19 mouse cellular contexts compared by ENCODE assay signal in the genomic region with DNA sequence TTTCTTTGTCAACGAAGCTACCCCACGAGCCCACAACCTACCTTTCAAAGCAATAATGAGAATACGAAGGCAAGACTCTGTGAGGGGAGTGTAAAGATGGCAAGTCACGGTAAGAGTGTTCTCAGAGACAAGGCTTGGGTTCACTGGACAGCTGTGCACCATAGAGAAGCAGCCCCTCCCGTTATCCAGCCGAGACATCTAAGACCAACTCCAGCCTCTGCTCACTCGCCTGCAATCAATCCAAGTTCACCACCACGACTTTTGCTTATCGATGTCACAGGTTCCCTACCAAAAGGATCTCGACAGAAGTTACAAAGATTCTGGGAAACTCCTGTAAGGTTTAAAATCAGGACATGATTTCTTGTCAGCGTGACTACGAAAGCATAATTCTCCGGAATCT. TPM values are rescaled to one million over a fixed set of nuclear protein-coding genes. Genes with fewer than 3 reads are reported as not detected.
DNase-seq lines count a peak whose midpoint lies in the region; ATAC-seq lines count a peak whose summit lies in the region.
"Had no signal": no experiment of that assay in that cellular context is flagged by ENCODE, and none has a peak within 500 bp of the region (broad histone marks: within the 10 kb centered on the region; RNA-seq: fewer than 3 reads in every experiment).

No protein-coding gene starts in this region.

- H3K36me3 ChIP-seq in midbrain, embryonic 11.5 days (ENCODE audit: control insufficient read depth, insufficient read depth, low read length): peaks cover 4% of the 10 kb centered on the region
- peaks cover 7% of the 10 kb centered on the region for H3K36me3 ChIP-seq in midbrain, embryonic 13.5 days

- no peaks in the 10 kb centered on the region for H3K27me3 ChIP-seq in midbrain, embryonic 11.5 days (ENCODE audit: control insufficient read depth, insufficient read depth, low read length)
- H3K27me3 ChIP-seq in midbrain, embryonic 13.5 days: no peaks in the 10 kb centered on the region
- H3K27me3 ChIP-seq: CH12.LX, Patski had no signal

- H3K9me3 ChIP-seq in midbrain, embryonic 11.5 days (ENCODE audit: control insufficient read depth, low read length): no peaks in the 10 kb centered on the region; the same call in 1 of the 2 replicates
- H3K9me3 ChIP-seq in midbrain, embryonic 13.5 days: peaks cover 6% of the 10 kb centered on the region; the same call in 1 of the 2 replicates
- H3K9me3 ChIP-seq: G1E had no signal

- H3K27ac ChIP-seq in midbrain, embryonic 11.5 days (ENCODE audit: low read depth, low read length): no peak overlapping the region
- H3K27ac ChIP-seq in midbrain, embryonic 13.5 days: no peak overlapping the region

- whole genome bisulfite sequencing in midbrain, embryonic 11.5 days: 93% methylated on average over 13 of the region's 13 CpGs
- WGBS in midbrain, embryonic 13.5 days: 98% methylated on average over 13 of the region's 13 CpGs

- no peak for ATAC-seq in midbrain, embryonic 11.5 days (ENCODE audit: low FRiP score)
- no peak for ATAC-seq in midbrain, embryonic 13.5 days
- ATAC-seq: activated CD4-positive, CD25-positive, alpha-beta regulatory T cell, adult 4 months; CD4-positive, CD25-positive, alpha-beta regulatory T cell, adult 4 months; Patski had no signal

- no peak overlapping the region for H3K4me2 ChIP-seq in midbrain, embryonic 11.5 days
- no peak overlapping the region for H3K4me2 ChIP-seq in midbrain, embryonic 13.5 days (replicated peaks)

- H3K4me3 ChIP-seq in midbrain, embryonic 11.5 days (ENCODE audit: low read depth, low read length): no peak overlapping the region
- no peak overlapping the region for H3K4me3 ChIP-seq in midbrain, embryonic 13.5 days (replicated peaks)

- DNase-seq in heart, adult 11 months: peak; percentile 52
- no peak for DNase-seq in heart, postnatal 10 days
- DNase-seq in midbrain, embryonic 11.5 days (ENCODE audit: low spot score, missing footprints): peak; percentile 54
- DNase-seq: adrenal gland, adult 2 months; adrenal gland, adult 8-10 months; adrenal gland, postnatal 10 days; adrenal gland, postnatal 14 days; adrenal gland, postnatal 25 days; adrenal gland, postnatal 36 days; B cell, adult 2 months; cerebellum, adult 11 months; cerebellum, adult 11-12 months; cerebellum, adult 18-20 months had no signal

- H3K9ac ChIP-seq in midbrain, embryonic 11.5 days (ENCODE audit: low read length): no peak overlapping the region
- no peak overlapping the region for H3K9ac ChIP-seq in midbrain, embryonic 13.5 days (replicated peaks)

- no peaks in the 10 kb centered on the region for H3K4me1 ChIP-seq in midbrain, embryonic 11.5 days (ENCODE audit: control insufficient read depth, insufficient read depth, low read length)
- no peaks in the 10 kb centered on the region for H3K4me1 ChIP-seq in midbrain, embryonic 13.5 days (replicated peaks)

- intact Hi-C loops in heart, postnatal 10 days (cut with DNase I): no loop called here

RNA-seq across cellular contexts. Expression of a gene that starts 17.9 kb away (rescaled TPM):
- 10 to 100 TPM; 40.1 to 42.4 TPM for total RNA-seq in heart, postnatal 10 days (2021)
- polyA plus RNA-seq in midbrain, embryonic 11.5 days (2014; fragmentation: Nextera tagmentation; extraction: Ambion mirVana): 6.7 and 7.9 TPM in 2 replicates
- 5.0 and 5.2 TPM in 2 replicates for polyA plus RNA-seq in midbrain, embryonic 13.5 days (2015; fragmentation: Nextera tagmentation; extraction: Ambion mirVana)

Comparison
In these comparisons a context has a peak if more than half of its experiments do, and no peak if none do; other contexts are left out.
1. DNase-seq: peak in heart, adult 11 months (single experiment) and midbrain, embryonic 11.5 days (single experiment); none in heart, postnatal 10 days (0 of 2).